Mouse (Mus musculus) megakaryocyte, embryonic 14.5 days (primary cell): ENCODE data around the gene Ciao1. TPM values are rescaled to one million over a fixed set of nuclear protein-coding genes. Genes with fewer than 3 reads are reported as not detected.
A peak's percentile ranks its signal among the peaks of the same experiment; 100 is the strongest.
"Not testable (repeated sequence)": the region's sequence is repeated elsewhere in the genome, so short reads cannot be mapped to it uniquely, and the experiment has no call there.

Experiments
- H3K27me3 ChIP-seq: replicated peaks from 2 replicates; pipeline ENCODE3; 2012; ENCODE audit warnings: inconsistent platforms
- H3K36me3 ChIP-seq: replicated peaks from 2 replicates; pipeline ENCODE3; 2012; ENCODE audit warnings: low read length, inconsistent platforms, mixed read lengths
- H3K4me1 ChIP-seq: 2 replicates; pipeline ENCODE4 v1.6.1; 2012; ENCODE audit warnings: inconsistent platforms
- H3K4me3 ChIP-seq: replicated peaks from 2 replicates; pipeline ENCODE3; 2012; ENCODE audit warnings: moderate library complexity, mild to moderate bottlenecking, inconsistent platforms
- H3K9me3 ChIP-seq: 2 replicates; pipeline ENCODE4 v1.6.1; 2012; ENCODE audit warnings: inconsistent platforms
- FLI1 ChIP-seq: IDR thresholded peaks from 2 replicates; pipeline ENCODE4 v1.6.1; 2012; ENCODE audit warnings: low read length, inconsistent platforms, mixed read lengths
- GATA1 ChIP-seq: IDR thresholded peaks from 3 replicates; pipeline ENCODE4 v1.6.1; 2012; ENCODE audit warnings: mixed read lengths, low read length, inconsistent platforms, borderline replicate concordance
- polyA plus RNA-seq: library from polyadenylated mRNA; stranded (reverse); fragments of >175 nt; gene quantifications from 2 replicates; pipeline ENCODE4 v1.2.3, GENCODE M21; 2012; ENCODE audit warnings: low replicate concordance; ENCODE audit not compliant: insufficient read depth

Ciao1 gene
- polyA plus RNA-seq, 1 experiment, result 12.4 TPM

DNA sequence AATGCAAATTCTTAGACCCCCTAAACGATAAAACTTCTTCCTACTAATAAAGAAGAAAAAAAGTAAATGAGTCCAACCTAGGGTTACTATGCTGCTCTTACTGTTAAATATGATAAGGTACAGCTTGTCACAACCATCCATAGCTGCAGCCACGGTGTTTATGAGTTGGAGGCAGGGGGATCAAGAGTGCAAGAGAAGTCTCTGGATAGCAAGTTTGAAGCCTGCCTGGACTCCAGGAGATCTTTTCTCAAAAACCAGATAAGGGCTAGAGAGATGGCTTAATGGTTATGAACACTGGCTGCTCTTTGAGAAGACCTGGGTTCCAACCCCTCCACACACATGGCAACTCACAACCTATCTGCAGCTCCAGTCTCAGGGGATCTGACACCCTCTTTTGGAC lies 40.7 kb downstream of the Ciao1 start:
- H3K4me3 ChIP-seq, result peak overlapping the region; percentile 90
- H3K9me3 ChIP-seq, result no peaks in the 10 kb centered on the region
- no peaks in the 10 kb centered on the region for H3K27me3 ChIP-seq
- peaks cover 21% of the 10 kb centered on the region for H3K4me1 ChIP-seq
- peaks cover 52% of the 10 kb centered on the region for H3K36me3 ChIP-seq
- TF ChIP-seq FLI1 (no peak), GATA1 (no peak)

DNA sequence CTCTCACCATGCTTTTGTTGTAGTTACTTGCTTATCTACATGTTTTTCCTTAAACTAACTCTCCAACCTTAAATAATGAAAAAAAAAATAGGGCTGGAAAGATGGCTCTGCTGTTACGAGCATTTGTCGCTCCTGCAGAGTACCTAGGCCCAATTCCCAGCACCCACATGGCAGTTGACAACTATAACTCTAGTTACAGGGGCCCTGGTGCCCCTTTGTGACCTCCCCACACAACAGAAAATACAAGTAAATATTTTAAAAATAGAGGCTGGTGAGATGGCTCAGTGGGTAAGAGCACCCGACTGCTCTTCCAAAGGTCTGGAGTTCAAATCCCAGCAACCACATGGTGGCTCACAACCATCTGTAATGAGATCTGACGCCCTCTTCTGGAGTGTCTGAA lies 41.7 kb downstream of the Ciao1 start:
- Histone ChIP-seq H3K36me3 (peaks cover 49% of the 10 kb centered on the region), H3K4me1 (peaks cover 19% of the 10 kb centered on the region)
- H3K9me3 ChIP-seq, H3K4me3 ChIP-seq, H3K27me3 ChIP-seq: not testable (repeated sequence)

GRCm38 (mm10) chr2:127204932-127205331 lies 42.7 kb downstream of the Ciao1 start:
- H3K36me3 ChIP-seq, result peaks cover 44% of the 10 kb centered on the region
- peaks cover 15% of the 10 kb centered on the region for H3K4me1 ChIP-seq
- TF ChIP-seq GATA1 (no peak), FLI1 (no peak)
- H3K9me3 ChIP-seq, result no peaks in the 10 kb centered on the region; the same call in 1 of the 2 replicates
- no peaks in the 10 kb centered on the region for H3K27me3 ChIP-seq
- H3K4me3 ChIP-seq, result no peak overlapping the region

Other genes with a start within 250 kb of the Ciao1 start
- 0.30 TPM in 1 of 2 replicates, not detected in the other for gene Ap4e1, start 239.1 kb downstream of the Ciao1 start, polyA plus RNA-seq
- 9.9 TPM in 1 of 2 replicates, not detected in the other for gene Blvra, start 177.2 kb downstream of the Ciao1 start, polyA plus RNA-seq
- 2.4 and 4.2 TPM in 2 replicates for gene Ncaph, start 113.9 kb downstream of the Ciao1 start, polyA plus RNA-seq
- 1.4 TPM in 1 of 2 replicates, not detected in the other for gene Itpripl1, start 104.4 kb downstream of the Ciao1 start, polyA plus RNA-seq
- 0.11 TPM in 1 of 2 replicates, not detected in the other for gene 1810024B03Rik, start 39.5 kb downstream of the Ciao1 start, polyA plus RNA-seq
- 0.64 and 3.3 TPM in 2 replicates for gene Snrnp200, start 39.4 kb downstream of the Ciao1 start, polyA plus RNA-seq
- gene Tmem127, start 92 bp upstream of the Ciao1 start, polyA plus RNA-seq, result 11.3 and 45.4 TPM in 2 replicates
- gene Stard7, start 22.4 kb upstream of the Ciao1 start, polyA plus RNA-seq, result 8.9 and 9.8 TPM in 2 replicates
- gene Dusp2, start 88.3 kb upstream of the Ciao1 start, polyA plus RNA-seq, result 3.9 and 14.6 TPM in 2 replicates
- gene Astl, start 90.8 kb upstream of the Ciao1 start, polyA plus RNA-seq, result not detected in 2 replicates
- not detected in 2 replicates for gene Adra2b, start 115.4 kb upstream of the Ciao1 start, polyA plus RNA-seq
- gene Gpat2, start 177.4 kb upstream of the Ciao1 start, polyA plus RNA-seq, result not detected in 2 replicates
- gene Fahd2a, start 196.7 kb upstream of the Ciao1 start, polyA plus RNA-seq, result 15.2 TPM in 1 of 2 replicates, not detected in the other